Mouse (Mus musculus) heart, embryonic 16.5 days (tissue): ENCODE results near the gene Gm21783. TPM values are rescaled to one million over a fixed set of nuclear protein-coding genes. Genes with fewer than 3 reads are reported as not detected.
"Not testable (repeated sequence)": the region's sequence is repeated elsewhere in the genome, so short reads cannot be mapped to it uniquely, and the experiment has no call there.

Experiments used
- ATAC-seq: fragments of 200-750 bp; cut with Nextera tagmentation; replicated peaks from 2 replicates; pipeline ENCODE4 v1.8.0; 2017; ENCODE audit warnings: moderate number of reproducible peaks; ENCODE audit not compliant: insufficient read depth, low FRiP score; ENCODE audit errors: extremely low read depth
- H3K27ac ChIP-seq: fragments of 300-500 bp; sonication (generic); 2 replicates; pipeline ENCODE4 v1.5.1; 2014; ENCODE audit warnings: mild to moderate bottlenecking, low read length, control low read depth, moderate library complexity
- H3K27me3 ChIP-seq: fragments of 300-500 bp; sonication (generic); 2 replicates; pipeline ENCODE4 v1.6.1; 2014; ENCODE audit warnings: low read length, mixed read lengths; ENCODE audit not compliant: control insufficient read depth, insufficient read depth
- H3K36me3 ChIP-seq: fragments of 300-500 bp; sonication (generic); 2 replicates; pipeline ENCODE4 v1.6.1; 2014; ENCODE audit not compliant: control insufficient read depth, insufficient read depth
- H3K4me1 ChIP-seq: fragments of 300-500 bp; sonication (generic); 2 replicates; pipeline ENCODE4 v1.6.1; 2014; ENCODE audit warnings: low read length, mixed read lengths; ENCODE audit not compliant: control insufficient read depth, insufficient read depth
- H3K4me2 ChIP-seq: fragments of 300-500 bp; sonication (generic); 2 replicates; pipeline ENCODE4 v1.6.1; 2014; ENCODE audit warnings: low read depth, mild to moderate bottlenecking, control low read depth, low read length
- H3K4me3 ChIP-seq: fragments of 300-500 bp; sonication (generic); 2 replicates; pipeline ENCODE4 v1.5.1; 2014; ENCODE audit warnings: mild to moderate bottlenecking, control low read depth, low read length
- H3K9ac ChIP-seq: fragments of 300-500 bp; sonication (generic); 2 replicates; pipeline ENCODE4 v1.6.1; 2014; ENCODE audit warnings: low read length, control low read depth
- H3K9me3 ChIP-seq: fragments of 300-500 bp; sonication (generic); replicated peaks from 2 replicates; pipeline ENCODE4 v1.6.1; 2016; ENCODE audit warnings: low read length; ENCODE audit not compliant: control insufficient read depth
- WGBS: fragments of 180-500 bp; shearing (Covaris S2); extraction: QIAGEN DNeasy Blood & Tissue Kit; methylation state at CpG from one replicate; pipeline ENCODE4 v1.1.7; 2014; 5-methylcytosine and 5-hydroxymethylcytosine counted together
- polyA plus RNA-seq: library from polyadenylated mRNA; unstranded; fragments of >200 nt; fragmentation: Nextera tagmentation; extraction: Ambion mirVana; gene quantifications from 2 replicates; pipeline ENCODE4 v1.2.1, GENCODE M21; 2015

The Gm21783 gene
- polyA plus RNA-seq = not detected in 2 replicates

DNA sequence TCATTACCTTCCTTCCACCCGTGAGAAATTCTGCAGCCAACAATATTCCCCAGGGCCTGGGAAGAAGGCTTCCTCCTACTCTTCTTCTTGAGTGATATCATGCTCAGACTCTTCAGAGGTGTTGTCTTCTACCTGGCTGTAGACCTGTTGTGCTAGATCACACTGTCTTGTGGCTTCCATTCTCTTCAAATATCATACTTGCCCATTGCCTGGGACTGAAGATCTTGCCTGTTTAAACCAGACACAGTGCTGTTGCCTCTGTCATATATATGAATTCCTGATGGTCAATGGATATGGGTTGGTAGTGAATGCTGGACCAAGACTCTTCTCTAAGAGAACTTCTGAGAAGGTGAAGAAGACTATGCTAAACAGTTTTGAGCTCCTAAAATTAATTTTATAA lies at the start of gene Gm21783:
Gene Gm21783, minus strand, starts transcription at position 101 of the 400 bp plus-strand sequence.
- H3K27ac ChIP-seq, H3K36me3 ChIP-seq, H3K9ac ChIP-seq, H3K4me3 ChIP-seq, ATAC-seq, H3K4me1 ChIP-seq, H3K27me3 ChIP-seq, H3K4me2 ChIP-seq, H3K9me3 ChIP-seq: not testable (repeated sequence)
- WGBS = no CpG with 5 or more reads among the region's 1 CpGs
